Mouse (Mus musculus) layer of hippocampus, adult 2 months (tissue): ENCODE measurements around the gene Mknk2. TPM values are rescaled to one million over a fixed set of nuclear protein-coding genes. Genes with fewer than 3 reads are reported as not detected.

Experiments used
- DNase-seq, 2 experiments: peaks; one replicate each; pipeline ENCODE4 v3.0.0; 2022; ENCODE audit warnings: low spot score in 2 of 2
- H3K27ac ChIP-seq: fragments of 200-600 bp; 2 replicates; pipeline ENCODE4 v1.8.1; 2022
- H3K4me3 ChIP-seq: fragments of 200-600 bp; 2 replicates; pipeline ENCODE4 v1.8.1; 2022; ENCODE audit warnings: mild to moderate bottlenecking
- CTCF ChIP-seq: fragments of 200-600 bp; conservative IDR thresholded peaks from 2 replicates; pipeline ENCODE4 v1.8.1; 2022; ENCODE audit warnings: antibody characterized with exemption, mild to moderate bottlenecking, moderate library complexity
- total RNA-seq, 2 experiments: library from RNA; stranded (reverse); gene quantifications; 2 replicates each; pipeline ENCODE4 v1.2.3; 2021

Gene Mknk2
- total RNA-seq, 2 experiments from 2014 or later: 45.3 to 46.9 TPM

- no peak for TF ChIP-seq CTCF
- Histone ChIP-seq H3K4me3 (no peak overlapping the region), H3K27ac (no peak overlapping the region)
- no peak for DNase-seq
Observed at GRCm38 (mm10) chr10:80646936-80647335, 31.0 kb downstream of the Mknk2 start.

GRCm38 (mm10) chr10:80635345-80635744 is 42.6 kb downstream of the Mknk2 start:
- Histone ChIP-seq H3K27ac (no peak overlapping the region), H3K4me3 (no peak overlapping the region)
- TF ChIP-seq CTCF: no peak
- DNase-seq: no peak

- no peak for DNase-seq
- peak overlapping the region; percentile 3; the same call in 1 of the 2 replicates for H3K27ac ChIP-seq
- no peak overlapping the region for H3K4me3 ChIP-seq
- TF ChIP-seq CTCF: no peak
Observed at GRCm38 (mm10) chr10:80628925-80629324, 49.0 kb downstream of the Mknk2 start.

GRCm38 (mm10) chr10:80627685-80628084 is 50.2 kb downstream of the Mknk2 start:
- DNase-seq: no peak
- TF ChIP-seq CTCF: no peak
- no peak overlapping the region for H3K4me3 ChIP-seq
- H3K27ac ChIP-seq: no peak overlapping the region; the same call in 1 of the 2 replicates

- no peak overlapping the region for H3K4me3 ChIP-seq
- no peak for DNase-seq
- TF ChIP-seq CTCF: no peak
- no peak overlapping the region for H3K27ac ChIP-seq
Observed at GRCm38 (mm10) chr10:80625764-80626163, 52.1 kb downstream of the Mknk2 start.

GRCm38 (mm10) chr10:80623457-80624191 is 54.3 kb downstream of the Mknk2 start:
- peak in 1 of 2 experiments; percentile 37 for DNase-seq
- TF ChIP-seq CTCF: peak; percentile 22; the same call in 1 of the 2 replicates

GRCm38 (mm10) chr10:80622661-80623456 is 55.1 kb downstream of the Mknk2 start, which contains the start of gene Csnk1g2:
TSS of gene Csnk1g2 (plus strand) at chr10:80622838.
- peak; percentile 21; the same call in 1 of the 2 replicates for TF ChIP-seq CTCF
- peak within 1 kb of the TSS; percentile 98 for H3K27ac ChIP-seq
- peak within 1 kb of the TSS; percentile 89 for H3K4me3 ChIP-seq
- DNase-seq: peak in 1 of 2 experiments; percentile 58

More at GRCm38 (mm10) chr10:80623457-80624191, 54.3 kb downstream of the Mknk2 start:
- Histone ChIP-seq H3K27ac (peak overlapping the region; percentile 90), H3K4me3 (peak overlapping the region; percentile 85)

GRCm38 (mm10) chr10:80621940-80622660 is 55.8 kb downstream of the Mknk2 start:
- no peak for TF ChIP-seq CTCF
- peak overlapping the region; percentile 98 for H3K27ac ChIP-seq
- DNase-seq: peak; percentile 99

GRCm38 (mm10) chr10:80621690-80621939 is 56.3 kb downstream of the Mknk2 start:
- H3K4me3 ChIP-seq: peak overlapping the region; percentile 89
- H3K27ac ChIP-seq: peak overlapping the region; percentile 98
- DNase-seq: no peak
- TF ChIP-seq CTCF: 0 out of 2 replicates have a peak, but pooled peaks have one; percentile 7

More at GRCm38 (mm10) chr10:80621940-80622660, 55.8 kb downstream of the Mknk2 start:
- peak overlapping the region; percentile 89 for H3K4me3 ChIP-seq

GRCm38 (mm10) chr10:80620796-80621689 is 56.9 kb downstream of the Mknk2 start:
- peak overlapping the region; percentile 89 for H3K4me3 ChIP-seq
- DNase-seq: no peak
- peak overlapping the region; percentile 98 for H3K27ac ChIP-seq
- TF ChIP-seq CTCF: no peak

- TF ChIP-seq CTCF: no peak
Observed at GRCm38 (mm10) chr10:80620365-80620764, 57.5 kb downstream of the Mknk2 start.

GRCm38 (mm10) chr10:80619465-80620244 is 58.3 kb downstream of the Mknk2 start:
- Histone ChIP-seq H3K27ac (no peak overlapping the region), H3K4me3 (no peak overlapping the region)
- TF ChIP-seq CTCF: no peak
- DNase-seq: no peak

More at GRCm38 (mm10) chr10:80620365-80620764, 57.5 kb downstream of the Mknk2 start:
- DNase-seq: no peak
- no peak overlapping the region for H3K4me3 ChIP-seq
- H3K27ac ChIP-seq: no peak overlapping the region
